In the genomic region with DNA sequence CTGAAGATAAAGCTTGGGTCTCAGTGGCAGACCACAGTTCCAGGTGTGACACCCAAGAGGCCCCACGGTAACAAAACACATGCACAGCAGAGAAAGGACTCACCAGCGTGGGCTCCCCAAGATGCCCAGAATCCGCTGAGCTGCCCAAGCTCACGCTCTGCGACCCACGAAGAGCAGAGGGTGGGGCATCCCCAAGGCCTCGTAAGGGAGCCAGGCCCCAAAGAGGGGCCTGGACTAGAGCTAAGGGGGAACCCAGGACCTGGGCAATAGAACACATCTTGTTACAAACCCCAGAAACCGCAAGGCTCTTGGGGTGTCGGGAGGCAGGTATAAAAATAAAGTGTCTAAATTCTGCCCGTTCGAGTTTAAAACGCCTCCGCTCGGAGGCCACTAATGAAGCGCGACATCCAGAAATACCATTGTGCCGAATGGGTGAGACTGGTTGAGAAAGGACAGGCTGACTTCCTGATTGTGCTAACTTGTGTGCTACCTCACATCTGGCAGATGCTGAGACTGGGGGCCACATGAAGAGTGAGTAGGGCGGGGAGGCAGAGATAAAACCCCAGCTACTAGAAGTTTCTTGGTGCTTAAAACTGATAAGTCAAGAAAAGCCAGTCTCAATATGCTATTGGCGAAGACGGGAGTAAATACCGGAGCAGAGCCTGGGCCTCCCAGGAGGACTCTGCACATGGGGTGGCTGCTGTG, we compare ENCODE assay signal across 14 mouse cellular contexts. TPM values are rescaled to one million over a fixed set of nuclear protein-coding genes. Genes with fewer than 3 reads are reported as not detected.
DNase-seq lines count a peak whose midpoint lies in the region; ATAC-seq lines count a peak whose summit lies in the region.
"Had no signal": no experiment of that assay in that cellular context is flagged by ENCODE, and none has a peak within 500 bp of the region (broad histone marks: within the 10 kb centered on the region; RNA-seq: fewer than 3 reads in every experiment).

No protein-coding gene starts in this region.

- ATAC-seq in megakaryocyte progenitor cell, adult 5-6 weeks (replicated peaks; ENCODE audit: poor library complexity) = peak; percentile 89
- ATAC-seq: CD4-positive, CD25-positive, alpha-beta regulatory T cell, adult 4 months; forebrain, embryonic 14.5 days had no signal

- DNase-seq in spleen, adult 12 weeks (ENCODE audit: low spot score) = peak; percentile 15
- DNase-seq in spleen, postnatal 14 days (ENCODE audit: low spot score in 2 of 2) = no peak
- peak; percentile 32 for DNase-seq in c-Kit-negative CD71-positive TER-119-positive erythroid progenitor cells, embryonic 14.5 days (ENCODE audit: low read depth, low spot score)
- DNase-seq in liver = peak; percentile 74
- DNase-seq in cerebellum, postnatal 14 days = no peak
- DNase-seq in kidney, postnatal 14 days = no peak
- DNase-seq: cerebellum, adult 18-20 months; heart, adult 18-20 months; kidney, adult 9 months; lung, adult 18-20 months; right cerebral cortex, postnatal 14 days had no signal

RNA-seq across cellular contexts. Expression of a gene that starts 25.3 kb away (rescaled TPM):
- 9.7 and 15.5 TPM in 2 replicates for total RNA-seq in megakaryocyte progenitor cell, adult 5-6 weeks (2015)
- total RNA-seq in megakaryocyte progenitor cell, adult 5-6 weeks (2017) = 16.2 and 19.8 TPM in 2 replicates

RNA-seq across cellular contexts. Expression of a gene that starts 35.2 kb away (rescaled TPM):
- 29.5 and 31.0 TPM in 2 replicates for total RNA-seq in megakaryocyte progenitor cell, adult 5-6 weeks (2015)
- total RNA-seq in megakaryocyte progenitor cell, adult 5-6 weeks (2017) = 33.4 and 44.1 TPM in 2 replicates

Comparison
In these comparisons a context has a peak if more than half of its experiments do, and no peak if none do; other contexts are left out.
1. DNase-seq: peak in spleen, adult 12 weeks (single experiment), c-Kit-negative CD71-positive TER-119-positive erythroid progenitor cells, embryonic 14.5 days (single experiment) and liver (single experiment); none in spleen, postnatal 14 days (0 of 2), cerebellum, postnatal 14 days (0 of 2) and kidney, postnatal 14 days (single experiment).